Mouse (Mus musculus) neural tube, embryonic 12.5 days (tissue): ENCODE measurements at regions not wholly inside any gene's neighbourhood (a gene's known extent, or its start where the extent isn't known, plus 50 kb on each side); places are given as distances from the start of the nearest gene placed in this dataset.

Source experiments
- ATAC-seq: fragments of 200-750 bp; cut with Nextera tagmentation; 2 replicates; pipeline ENCODE4 v1.8.0; 2017; ENCODE audit warnings: low read depth, mild to moderate bottlenecking, moderate TSS enrichment, moderate library complexity; ENCODE audit not compliant: low FRiP score
- H3K27ac ChIP-seq: fragments of 300-500 bp; sonication (generic); 2 replicates; pipeline ENCODE4 v1.5.1; 2016
- H3K27me3 ChIP-seq: fragments of 300-500 bp; sonication (generic); replicated peaks from 2 replicates; pipeline ENCODE4 v1.6.1; 2016; ENCODE audit warnings: mild to moderate bottlenecking
- H3K36me3 ChIP-seq: fragments of 300-500 bp; sonication (generic); 2 replicates; pipeline ENCODE4 v1.6.1; 2016; ENCODE audit warnings: mild to moderate bottlenecking
- H3K4me1 ChIP-seq: fragments of 300-500 bp; sonication (generic); 2 replicates; pipeline ENCODE4 v1.6.1; 2016
- H3K4me2 ChIP-seq: fragments of 300-500 bp; sonication (generic); replicated peaks from 2 replicates; pipeline ENCODE4 v1.6.1; 2016; ENCODE audit warnings: mild to moderate bottlenecking
- H3K4me3 ChIP-seq: fragments of 300-500 bp; sonication (generic); 2 replicates; pipeline ENCODE4 v1.5.1; 2016
- H3K9ac ChIP-seq: fragments of 300-500 bp; sonication (generic); 2 replicates; pipeline ENCODE4 v1.6.1; 2016; ENCODE audit warnings: mild to moderate bottlenecking
- H3K9me3 ChIP-seq: fragments of 300-500 bp; sonication (generic); 2 replicates; pipeline ENCODE4 v1.6.1; 2016; ENCODE audit warnings: mild to moderate bottlenecking
- WGBS: fragments of 180-500 bp; shearing (Covaris S2); methylation state at CpG from one replicate; pipeline ENCODE4 v1.1.7; 2016; 5-methylcytosine and 5-hydroxymethylcytosine counted together

- Histone ChIP-seq H3K4me1 (no peaks in the 10 kb centered on the region), H3K4me3 (no peak overlapping the region), H3K9ac (no peak overlapping the region), H3K4me2 (no peak overlapping the region), H3K9me3 (peaks cover 4% of the 10 kb centered on the region), H3K36me3 (no peaks in the 10 kb centered on the region), H3K27ac (no peak overlapping the region), H3K27me3 (no peaks in the 10 kb centered on the region)
- ATAC-seq, result no peak
- 95% methylated on average over 6 of the region's 6 CpGs for WGBS
Observed at GRCm38 (mm10) chr7:73319004-73319403, 56.3 kb upstream of the Rgma start.

DNA sequence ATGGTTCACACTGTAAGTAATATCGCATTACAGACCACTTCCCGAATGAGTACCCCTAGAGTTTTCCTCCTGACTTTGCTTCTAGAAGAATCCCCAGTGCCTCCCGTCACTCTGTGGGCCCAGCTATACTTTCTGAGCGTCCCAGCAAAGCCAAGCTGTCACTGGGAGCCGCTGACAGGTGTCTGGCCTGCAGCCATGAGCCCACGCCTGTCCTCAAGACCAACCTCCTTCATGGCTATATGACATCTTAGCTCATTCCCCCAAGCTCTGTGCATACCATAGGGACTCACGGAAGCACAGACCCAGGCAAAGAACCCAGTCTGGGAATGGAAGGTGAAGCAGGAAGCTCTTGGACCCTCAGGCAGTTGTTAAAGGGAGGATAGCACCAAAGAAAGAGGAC is 55.3 kb upstream of the Rgma start:
- no peaks in the 10 kb centered on the region for H3K27me3 ChIP-seq
- peaks cover 4% of the 10 kb centered on the region for H3K9me3 ChIP-seq
- no peak overlapping the region for H3K27ac ChIP-seq
- H3K4me3 ChIP-seq, result no peak overlapping the region
- H3K4me1 ChIP-seq, result no peaks in the 10 kb centered on the region
- H3K4me2 ChIP-seq, result no peak overlapping the region
- 90% methylated on average over 7 of the region's 7 CpGs for WGBS
- no peak overlapping the region for H3K9ac ChIP-seq
- H3K36me3 ChIP-seq, result no peaks in the 10 kb centered on the region
- no peak for ATAC-seq

GRCm38 (mm10) chr7:73322466-73323151 is 52.7 kb upstream of the Rgma start:
- H3K9me3 ChIP-seq, result peaks cover 4% of the 10 kb centered on the region
- H3K4me1 ChIP-seq, result no peaks in the 10 kb centered on the region
- H3K4me3 ChIP-seq, result no peak overlapping the region
- no peaks in the 10 kb centered on the region for H3K27me3 ChIP-seq
- no peak overlapping the region for H3K9ac ChIP-seq
- H3K27ac ChIP-seq, result no peak overlapping the region
- WGBS, result 91% methylated on average over 8 of the region's 8 CpGs
- H3K4me2 ChIP-seq, result no peak overlapping the region
- H3K36me3 ChIP-seq, result no peaks in the 10 kb centered on the region
- no peak for ATAC-seq

- H3K27me3 ChIP-seq, result no peaks in the 10 kb centered on the region
- peaks cover 9% of the 10 kb centered on the region; the same call in 1 of the 2 replicates for H3K4me1 ChIP-seq
- no peak overlapping the region for H3K4me2 ChIP-seq
- no peak overlapping the region for H3K4me3 ChIP-seq
- 60% methylated on average over 12 of the region's 12 CpGs for WGBS
- H3K27ac ChIP-seq, result no peak overlapping the region
- ATAC-seq, result no peak
- no peaks in the 10 kb centered on the region for H3K36me3 ChIP-seq
- H3K9ac ChIP-seq, result no peak overlapping the region
- peaks cover 4% of the 10 kb centered on the region for H3K9me3 ChIP-seq
Observed at GRCm38 (mm10) chr7:73323556-73323955, 51.8 kb upstream of the Rgma start.

GRCm38 (mm10) chr7:73325503-73325902 is 49.8 kb upstream of the Rgma start:
- no peaks in the 10 kb centered on the region for H3K27me3 ChIP-seq
- 95% methylated on average over 5 of the region's 5 CpGs for WGBS

More at GRCm38 (mm10) chr7:73325503-73325902, 49.8 kb upstream of the Rgma start:
- Histone ChIP-seq H3K4me2 (no peak overlapping the region), H3K4me1 (peaks cover 16% of the 10 kb centered on the region), H3K4me3 (no peak overlapping the region), H3K9ac (no peak overlapping the region), H3K9me3 (peaks cover 4% of the 10 kb centered on the region), H3K36me3 (no peaks in the 10 kb centered on the region), H3K27ac (no peak overlapping the region)
- ATAC-seq, result no peak
